Mouse (Mus musculus): ENCODE measurements at regions not wholly inside any gene's neighbourhood (a gene's known extent, or its start where the extent isn't known, plus 50 kb on each side); places are given as distances from the start of the nearest gene placed in this dataset.

GRCm38 (mm10) chr13:28750949-28751692 is 202.4 kb downstream of the Sox4 start:
- no peak for DNase-seq

- no peak for DNase-seq
Measured at GRCm38 (mm10) chr13:28740158-28740670, 213.3 kb downstream of the Sox4 start.

- DNase-seq, result no peak
Measured at GRCm38 (mm10) chr13:28738160-28739100, 215.1 kb downstream of the Sox4 start.

GRCm38 (mm10) chr13:28732475-28732874 is 221.0 kb downstream of the Sox4 start:
- DNase-seq, result no peak

GRCm38 (mm10) chr13:28732036-28732435 is 221.5 kb downstream of the Sox4 start:
- no peak for DNase-seq

GRCm38 (mm10) chr13:28730059-28730580 is 223.4 kb downstream of the Sox4 start:
- no peak for DNase-seq

GRCm38 (mm10) chr13:28728768-28729167 is 224.7 kb downstream of the Sox4 start:
- no peak for DNase-seq

GRCm38 (mm10) chr13:28724300-28724699 is 229.2 kb downstream of the Sox4 start:
- no peak for DNase-seq

GRCm38 (mm10) chr13:28722074-28722473 is 231.4 kb downstream of the Sox4 start:
- no peak for DNase-seq

- peak; percentile 57 to 75 for DNase-seq
Measured at GRCm38 (mm10) chr13:28721548-28721981, 231.9 kb downstream of the Sox4 start.

GRCm38 (mm10) chr13:28720639-28721239 is 232.8 kb downstream of the Sox4 start:
- DNase-seq, result peak in 1 of 2 experiments; percentile 15

- DNase-seq, result peak; percentile 11 to 26
Measured at GRCm38 (mm10) chr13:28720169-28720568, 233.3 kb downstream of the Sox4 start.

- peak; percentile 30 to 40 for DNase-seq
Measured at GRCm38 (mm10) chr13:28718868-28719265, 234.6 kb downstream of the Sox4 start.

GRCm38 (mm10) chr13:28718169-28718867 is 235.2 kb downstream of the Sox4 start:
- DNase-seq, result no peak

GRCm38 (mm10) chr13:28717404-28717803 is 236.1 kb downstream of the Sox4 start:
- no peak for DNase-seq

- DNase-seq, result no peak
Measured at GRCm38 (mm10) chr13:28709966-28710365, 243.5 kb downstream of the Sox4 start.

GRCm38 (mm10) chr13:28701309-28701708 is 252.2 kb downstream of the Sox4 start:
- no peak for DNase-seq

- DNase-seq, result no peak
Measured at GRCm38 (mm10) chr13:28700081-28700480, 253.4 kb downstream of the Sox4 start.

- no peak for DNase-seq
Measured at GRCm38 (mm10) chr13:28699490-28700032, 254.0 kb downstream of the Sox4 start.

- DNase-seq, result no peak
Measured at GRCm38 (mm10) chr13:28697796-28698678, 255.5 kb downstream of the Sox4 start.

GRCm38 (mm10) chr13:28693078-28693477 is 260.4 kb downstream of the Sox4 start:
- DNase-seq, result no peak

All from cerebellum, postnatal 25 days (tissue).